Mouse (Mus musculus) liver (tissue): ENCODE results near the gene Pkp4.

Experiments
- DNase-seq: peaks from one replicate; pipeline ENCODE4 v3.0.0-alpha.2; 2020; ENCODE audit warnings: mixed read lengths

The Pkp4 gene

GRCm38 (mm10) chr2:59184107-59185064 lies 23.7 kb downstream of the Pkp4 start:
- DNase-seq: no peak

- DNase-seq: no peak
Measured at GRCm38 (mm10) chr2:59186122-59186521, 25.5 kb downstream of the Pkp4 start.

GRCm38 (mm10) chr2:59186966-59187365 lies 26.3 kb downstream of the Pkp4 start:
- no peak for DNase-seq

- no peak for DNase-seq
Measured at GRCm38 (mm10) chr2:59188306-59188705, 27.7 kb downstream of the Pkp4 start.

GRCm38 (mm10) chr2:59189661-59190185 lies 29.1 kb downstream of the Pkp4 start:
- no peak for DNase-seq

- DNase-seq: no peak
Measured at GRCm38 (mm10) chr2:59190186-59190585, 29.5 kb downstream of the Pkp4 start.

GRCm38 (mm10) chr2:59191466-59191865 lies 30.8 kb downstream of the Pkp4 start:
- DNase-seq: no peak

- DNase-seq: no peak
Measured at GRCm38 (mm10) chr2:59193117-59193516, 32.5 kb downstream of the Pkp4 start.

- DNase-seq: no peak
Measured at GRCm38 (mm10) chr2:59197156-59197555, 36.5 kb downstream of the Pkp4 start.

- DNase-seq: no peak
Measured at GRCm38 (mm10) chr2:59199476-59199976, 38.9 kb downstream of the Pkp4 start.

- no peak for DNase-seq
Measured at GRCm38 (mm10) chr2:59200511-59200910, 39.9 kb downstream of the Pkp4 start.

- DNase-seq: no peak
Measured at GRCm38 (mm10) chr2:59202930-59203329, 42.3 kb downstream of the Pkp4 start.

GRCm38 (mm10) chr2:59203627-59204425 lies 43.2 kb downstream of the Pkp4 start:
- no peak for DNase-seq

- DNase-seq: no peak
Measured at GRCm38 (mm10) chr2:59205092-59205491, 44.4 kb downstream of the Pkp4 start.

GRCm38 (mm10) chr2:59206190-59206589 lies 45.5 kb downstream of the Pkp4 start:
- DNase-seq: no peak

- no peak for DNase-seq
Measured at GRCm38 (mm10) chr2:59207240-59207639, 46.6 kb downstream of the Pkp4 start.

GRCm38 (mm10) chr2:59207725-59208124 lies 47.1 kb downstream of the Pkp4 start:
- DNase-seq: no peak

GRCm38 (mm10) chr2:59208276-59208675 lies 47.6 kb downstream of the Pkp4 start:
- no peak for DNase-seq

GRCm38 (mm10) chr2:59211051-59211450 lies 50.4 kb downstream of the Pkp4 start:
- no peak for DNase-seq

- DNase-seq: no peak
Measured at GRCm38 (mm10) chr2:59212430-59212829, 51.8 kb downstream of the Pkp4 start.

- no peak for DNase-seq
Measured at GRCm38 (mm10) chr2:59212846-59213245, 52.2 kb downstream of the Pkp4 start.

GRCm38 (mm10) chr2:59217931-59218330 lies 57.3 kb downstream of the Pkp4 start:
- DNase-seq: no peak
